9 mouse cellular contexts compared by ENCODE assay signal in the genomic region with DNA sequence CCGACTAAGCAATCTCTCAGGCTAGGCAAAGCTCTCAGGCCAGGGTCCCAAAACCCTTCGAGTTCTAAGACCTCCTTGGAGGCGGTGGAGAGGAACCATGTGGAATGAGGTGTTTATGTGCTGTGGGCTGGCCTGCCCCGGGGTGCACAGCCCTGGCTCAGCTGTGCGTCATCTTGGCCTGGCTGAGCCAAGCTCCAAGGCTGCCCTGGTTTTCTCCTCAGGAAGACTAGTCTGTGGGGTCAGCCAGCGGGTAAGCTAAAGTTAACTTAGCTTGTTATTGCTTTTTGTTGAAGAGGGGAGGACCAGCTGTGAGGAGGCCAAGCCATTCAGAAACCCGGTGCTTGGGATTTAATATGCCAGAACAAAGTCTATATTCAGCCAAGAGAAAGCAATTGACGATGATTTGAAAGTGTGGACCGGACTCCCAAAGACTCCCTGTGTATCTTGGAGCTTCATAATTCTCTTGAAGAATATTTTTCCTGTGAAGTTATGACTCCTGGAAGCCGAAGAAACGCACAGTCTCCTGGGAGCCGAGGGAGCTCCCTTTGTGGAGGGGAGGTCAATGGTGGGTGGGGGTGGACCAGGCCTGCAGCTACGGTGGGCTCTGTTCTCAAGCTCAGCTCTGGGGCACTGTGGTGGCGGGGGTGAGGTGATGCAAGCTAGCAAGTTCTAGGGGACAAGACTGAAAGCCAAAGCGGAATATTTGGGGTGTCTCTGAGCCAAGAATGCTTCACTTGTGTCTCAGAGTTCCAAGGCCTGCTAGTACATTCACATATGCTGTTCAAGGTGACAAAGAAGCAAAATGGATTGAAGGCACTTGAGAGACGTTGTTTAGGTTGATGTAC.
A peak's percentile ranks its signal among the peaks of the same experiment; 100 is the strongest.
DNase-seq lines count a peak whose midpoint lies in the region; ATAC-seq and TF ChIP-seq lines count a peak whose summit lies in the region.
"Had no signal": no experiment of that assay in that cellular context is flagged by ENCODE, and none has a peak within 500 bp of the region (broad histone marks: within the 10 kb centered on the region; RNA-seq: fewer than 3 reads in every experiment).

No protein-coding gene starts in this region.

- no peak overlapping the region for H3K4me2 ChIP-seq in forebrain, postnatal 0 days (ENCODE audit: low read depth)
- no peak overlapping the region for H3K4me2 ChIP-seq in intestine, embryonic 15.5 days (replicated peaks)
- H3K4me2 ChIP-seq in lung, embryonic 16.5 days (ENCODE audit: low read depth, low read length) = no peak overlapping the region
- H3K4me2 ChIP-seq in midbrain, embryonic 14.5 days (ENCODE audit: low read length) = no peak overlapping the region

- H3K9ac ChIP-seq in forebrain, postnatal 0 days = no peak overlapping the region
- H3K9ac ChIP-seq in intestine, embryonic 15.5 days = no peak overlapping the region
- no peak overlapping the region for H3K9ac ChIP-seq in lung, embryonic 16.5 days (ENCODE audit: low read length)
- H3K9ac ChIP-seq in midbrain, embryonic 14.5 days (replicated peaks; ENCODE audit: low read length) = no peak overlapping the region

- H3K27ac ChIP-seq in forebrain, embryonic 10.5 days = peak overlapping the region; percentile 77
- H3K27ac ChIP-seq in forebrain, postnatal 0 days (ENCODE audit: low read depth, low read length) = no peak overlapping the region
- peak overlapping the region; percentile 80 for H3K27ac ChIP-seq in gastrocnemius, adult 2 months
- H3K27ac ChIP-seq in intestine, embryonic 15.5 days = peak overlapping the region; percentile 48
- peak overlapping the region; percentile 71 for H3K27ac ChIP-seq in lung, embryonic 16.5 days (ENCODE audit: low read length)
- no peak overlapping the region for H3K27ac ChIP-seq in midbrain, embryonic 14.5 days (replicated peaks; ENCODE audit: low read depth, low read length)
- H3K27ac ChIP-seq: hindbrain, postnatal 0 days had no signal

- H3K4me3 ChIP-seq in forebrain, embryonic 10.5 days = no peak overlapping the region
- H3K4me3 ChIP-seq in forebrain, postnatal 0 days (ENCODE audit: low read depth, low read length) = no peak overlapping the region
- peak overlapping the region; percentile 18; the same call in 1 of the 2 replicates for H3K4me3 ChIP-seq in gastrocnemius, adult 2 months
- no peak overlapping the region for H3K4me3 ChIP-seq in intestine, embryonic 15.5 days (replicated peaks)
- no peak overlapping the region for H3K4me3 ChIP-seq in lung, embryonic 16.5 days (ENCODE audit: low read length)
- no peak overlapping the region for H3K4me3 ChIP-seq in midbrain, embryonic 14.5 days (replicated peaks; ENCODE audit: low read depth, low read length)

- no peak for TF ChIP-seq CTCF in forebrain, postnatal 0 days (IDR thresholded peaks at IDR 0.05; ENCODE audit: low read depth)
- no peak for TF ChIP-seq CTCF in gastrocnemius, adult 2 months (IDR thresholded peaks at IDR 0.05)

- H3K4me1 ChIP-seq in forebrain, embryonic 10.5 days = peaks cover 66% of the 10 kb centered on the region
- peaks cover 10% of the 10 kb centered on the region; the same call in 1 of the 2 replicates for H3K4me1 ChIP-seq in forebrain, postnatal 0 days (ENCODE audit: insufficient read depth)
- H3K4me1 ChIP-seq in intestine, embryonic 15.5 days (replicated peaks) = peaks cover 25% of the 10 kb centered on the region
- peaks cover 36% of the 10 kb centered on the region for H3K4me1 ChIP-seq in lung, embryonic 16.5 days (replicated peaks; ENCODE audit: control insufficient read depth, insufficient read depth, low read length)
- peaks cover 20% of the 10 kb centered on the region for H3K4me1 ChIP-seq in midbrain, embryonic 14.5 days (ENCODE audit: control insufficient read depth, insufficient read depth, low read length)

- ATAC-seq in forebrain, postnatal 0 days = no peak; the same call in 1 of the 2 replicates
- ATAC-seq in intestine, embryonic 15.5 days = peak; percentile 21; the same call in 1 of the 2 replicates
- peak; percentile 67 for ATAC-seq in lung, embryonic 16.5 days (ENCODE audit: low read depth)
- no peak for ATAC-seq in megakaryocyte progenitor cell, adult 5-6 weeks (replicated peaks; ENCODE audit: poor library complexity)
- no peak for ATAC-seq in midbrain, embryonic 14.5 days (ENCODE audit: low FRiP score, low TSS enrichment)
- ATAC-seq: hindbrain, postnatal 0 days had no signal

- no peaks in the 10 kb centered on the region for H3K36me3 ChIP-seq in forebrain, embryonic 10.5 days (replicated peaks)
- no peaks in the 10 kb centered on the region for H3K36me3 ChIP-seq in forebrain, postnatal 0 days (ENCODE audit: insufficient read depth)
- no peaks in the 10 kb centered on the region for H3K36me3 ChIP-seq in intestine, embryonic 15.5 days
- H3K36me3 ChIP-seq in lung, embryonic 16.5 days (ENCODE audit: control insufficient read depth, insufficient read depth, low read length) = no peaks in the 10 kb centered on the region
- H3K36me3 ChIP-seq in midbrain, embryonic 14.5 days (ENCODE audit: control insufficient read depth, insufficient read depth, low read length) = no peaks in the 10 kb centered on the region

- DNase-seq in forebrain, embryonic 10.5 days (ENCODE audit: extremely low spot score, low spot score) = no peak
- DNase-seq in forebrain, postnatal 0 days = no peak
- peak; percentile 87 for DNase-seq in gastrocnemius, adult 2 months
- no peak for DNase-seq in thymus, postnatal 10 days (ENCODE audit: low spot score in 2 of 2)
- DNase-seq in midbrain, embryonic 14.5 days = no peak

- WGBS in forebrain, embryonic 10.5 days = 86% methylated on average over 16 of the region's 16 CpGs
- 75% methylated on average over 16 of the region's 16 CpGs for WGBS in forebrain, postnatal 0 days
- WGBS in intestine, embryonic 15.5 days = 57% methylated on average over 16 of the region's 16 CpGs
- 59% methylated on average over 16 of the region's 16 CpGs for WGBS in lung, embryonic 16.5 days
- 78% methylated on average over 16 of the region's 16 CpGs for WGBS in midbrain, embryonic 14.5 days

- H3K27me3 ChIP-seq in forebrain, embryonic 10.5 days (ENCODE audit: poor library complexity, severe bottlenecking) = no peaks in the 10 kb centered on the region
- no peaks in the 10 kb centered on the region for H3K27me3 ChIP-seq in forebrain, postnatal 0 days (ENCODE audit: insufficient read depth, low read length)
- no peaks in the 10 kb centered on the region for H3K27me3 ChIP-seq in intestine, embryonic 15.5 days (replicated peaks)
- no peaks in the 10 kb centered on the region for H3K27me3 ChIP-seq in lung, embryonic 16.5 days (ENCODE audit: control insufficient read depth, insufficient read depth, low read depth, low read length)
- no peaks in the 10 kb centered on the region for H3K27me3 ChIP-seq in midbrain, embryonic 14.5 days (ENCODE audit: control insufficient read depth, insufficient read depth, low read length)

- no peaks in the 10 kb centered on the region for H3K9me3 ChIP-seq in forebrain, embryonic 10.5 days
- no peaks in the 10 kb centered on the region for H3K9me3 ChIP-seq in forebrain, postnatal 0 days (ENCODE audit: low read length)
- no peaks in the 10 kb centered on the region for H3K9me3 ChIP-seq in intestine, embryonic 15.5 days
- H3K9me3 ChIP-seq in lung, embryonic 16.5 days (ENCODE audit: control insufficient read depth, low read length) = no peaks in the 10 kb centered on the region
- H3K9me3 ChIP-seq in midbrain, embryonic 14.5 days (ENCODE audit: control insufficient read depth, low read length) = no peaks in the 10 kb centered on the region

- intact Hi-C loops in gastrocnemius, adult 2 months (cut with DNase I) = no loop called here

Comparison
In these comparisons a context has a peak if more than half of its experiments do, and no peak if none do; other contexts are left out.
1. H3K27ac ChIP-seq: peak in forebrain, embryonic 10.5 days (single experiment), gastrocnemius, adult 2 months (single experiment), intestine, embryonic 15.5 days (single experiment) and lung, embryonic 16.5 days (single experiment); none in forebrain, postnatal 0 days (single experiment) and midbrain, embryonic 14.5 days (single experiment).
2. ATAC-seq: peak in intestine, embryonic 15.5 days (single experiment) and lung, embryonic 16.5 days (single experiment); none in forebrain, postnatal 0 days (single experiment), megakaryocyte progenitor cell, adult 5-6 weeks (single experiment) and midbrain, embryonic 14.5 days (single experiment).